In the genomic region with DNA sequence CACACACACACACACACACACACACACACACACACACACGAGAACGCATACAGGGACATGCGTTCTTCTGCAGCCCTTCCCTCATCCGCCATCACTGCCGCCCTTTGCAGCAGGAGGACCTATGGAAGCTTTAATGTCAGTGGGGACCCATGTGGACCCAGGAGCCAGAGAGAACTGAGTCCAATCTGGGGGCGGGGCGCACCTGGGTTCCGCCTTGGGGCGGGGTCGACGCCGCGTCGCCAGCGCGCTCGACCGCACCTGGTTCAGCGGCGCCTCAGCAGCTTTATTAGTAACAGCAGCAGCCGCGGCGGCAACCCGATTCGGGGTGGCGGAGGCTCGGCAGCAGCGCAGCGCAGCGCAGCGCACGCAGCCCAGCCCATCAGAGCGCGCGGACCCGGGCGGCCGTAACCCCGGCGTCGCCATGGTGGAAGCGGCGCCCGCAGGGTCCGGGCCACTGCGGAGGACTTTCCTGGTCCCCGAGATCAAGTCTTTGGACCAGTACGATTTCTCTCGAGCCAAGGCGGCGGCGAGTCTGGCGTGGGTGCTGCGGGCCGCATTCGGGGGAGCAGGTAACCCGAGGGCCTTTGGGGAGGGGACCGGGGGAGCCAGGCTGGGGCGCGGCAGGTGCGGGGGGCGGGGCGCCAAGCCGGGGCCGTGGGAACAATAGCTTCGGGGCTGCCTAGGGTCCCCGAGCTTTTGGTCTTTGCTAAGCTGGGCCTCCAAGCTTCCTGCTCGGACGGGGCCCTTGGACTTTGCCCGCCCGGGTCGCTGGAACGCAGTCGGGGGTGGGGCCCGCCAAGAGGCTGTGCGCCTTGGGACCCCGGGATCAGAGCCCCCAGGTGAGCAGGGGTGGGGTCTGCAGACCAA, we compare ENCODE assay signal across 9 mouse cellular contexts. TPM values are rescaled to one million over a fixed set of nuclear protein-coding genes. Genes with fewer than 3 reads are reported as not detected.
DNase-seq lines count a peak whose midpoint lies in the region; ATAC-seq lines count a peak whose summit lies in the region.
"Had no signal": no experiment of that assay in that cellular context is flagged by ENCODE, and none has a peak within 500 bp of the region (broad histone marks: within the 10 kb centered on the region; RNA-seq: fewer than 3 reads in every experiment).

No protein-coding gene starts in this region.

- no peaks in the 10 kb centered on the region for H3K9me3 ChIP-seq in forebrain, embryonic 13.5 days (replicated peaks)
- H3K9me3 ChIP-seq in intestine, embryonic 15.5 days = no peaks in the 10 kb centered on the region
- H3K9me3 ChIP-seq in stomach, embryonic 15.5 days = no peaks in the 10 kb centered on the region

- intact Hi-C loops in left cerebral cortex, postnatal 4 days (cut with DNase I) = no loop called here

- ATAC-seq in forebrain, embryonic 13.5 days = peak; percentile 81
- peak; percentile 90 for ATAC-seq in intestine, embryonic 15.5 days
- peak; percentile 70 for ATAC-seq in stomach, embryonic 15.5 days (ENCODE audit: insufficient read depth, low FRiP score, low read depth)

- H3K4me2 ChIP-seq in forebrain, embryonic 13.5 days = peak overlapping the region; percentile 87
- H3K4me2 ChIP-seq in intestine, embryonic 15.5 days (replicated peaks) = peak overlapping the region; percentile 86
- peak overlapping the region; percentile 90 for H3K4me2 ChIP-seq in stomach, embryonic 15.5 days

- H3K4me3 ChIP-seq in forebrain, embryonic 13.5 days = peak overlapping the region; percentile 83
- H3K4me3 ChIP-seq in intestine, embryonic 15.5 days (replicated peaks) = peak overlapping the region; percentile 68
- H3K4me3 ChIP-seq in stomach, embryonic 15.5 days (replicated peaks) = peak overlapping the region; percentile 67

- WGBS in forebrain, embryonic 13.5 days = under 1% methylated on average over 76 of the region's 77 CpGs
- under 1% methylated on average over 73 of the region's 77 CpGs for WGBS in intestine, embryonic 15.5 days
- WGBS in stomach, embryonic 15.5 days = under 1% methylated on average over 76 of the region's 77 CpGs

- H3K27ac ChIP-seq in forebrain, embryonic 13.5 days = peak overlapping the region; percentile 81
- H3K27ac ChIP-seq in intestine, embryonic 15.5 days = peak overlapping the region; percentile 88
- peak overlapping the region; percentile 88 for H3K27ac ChIP-seq in stomach, embryonic 15.5 days

- peaks cover 3% of the 10 kb centered on the region; the same call in 1 of the 2 replicates for H3K27me3 ChIP-seq in forebrain, embryonic 13.5 days
- H3K27me3 ChIP-seq in intestine, embryonic 15.5 days (replicated peaks) = no peaks in the 10 kb centered on the region
- no peaks in the 10 kb centered on the region for H3K27me3 ChIP-seq in stomach, embryonic 15.5 days (replicated peaks)

- peak; percentile 43 to 49 for DNase-seq in adrenal gland, adult 18-20 months (ENCODE audit: low spot score in 2 of 2)
- DNase-seq in adrenal gland, postnatal 4 days (ENCODE audit: low spot score in 2 of 2) = no peak
- DNase-seq in c-Kit-positive CD71-positive TER-119-positive erythroid progenitor cells, embryonic 14.5 days (ENCODE audit: low spot score) = peak; percentile 48
- DNase-seq in left cerebral cortex, postnatal 4 days = peak; percentile 69
- peak; percentile 63 for DNase-seq in mesoderm, embryonic 11.5 days (ENCODE audit: low read depth, low spot score)

- H3K4me1 ChIP-seq in forebrain, embryonic 13.5 days = no peaks in the 10 kb centered on the region; the same call in 1 of the 2 replicates
- 0 out of 2 replicates have a peak, but pooled peaks cover 2% of the 10 kb centered on the region for H3K4me1 ChIP-seq in intestine, embryonic 15.5 days (replicated peaks)
- no peaks in the 10 kb centered on the region for H3K4me1 ChIP-seq in stomach, embryonic 15.5 days

- H3K9ac ChIP-seq in forebrain, embryonic 13.5 days = peak overlapping the region; percentile 88
- peak overlapping the region; percentile 76 for H3K9ac ChIP-seq in intestine, embryonic 15.5 days
- peak overlapping the region; percentile 56 for H3K9ac ChIP-seq in stomach, embryonic 15.5 days

- no peaks in the 10 kb centered on the region for H3K36me3 ChIP-seq in forebrain, embryonic 13.5 days (ENCODE audit: poor library complexity, severe bottlenecking)
- no peaks in the 10 kb centered on the region for H3K36me3 ChIP-seq in intestine, embryonic 15.5 days
- no peaks in the 10 kb centered on the region for H3K36me3 ChIP-seq in stomach, embryonic 15.5 days

RNA-seq across cellular contexts. Expression of a gene that starts 0.5 kb away (rescaled TPM):
- total RNA-seq in adrenal gland, adult 18-20 months (2021) = 1 to 10 TPM; 4.1 to 8.0 TPM
- total RNA-seq in adrenal gland, postnatal 4 days (2021) = 10 to 100 TPM; 14.2 to 18.5 TPM
- 19.5 and 19.9 TPM in 2 replicates for polyA plus RNA-seq in forebrain, embryonic 13.5 days (2015; fragmentation: Nextera tagmentation; extraction: Ambion mirVana)
- 21.0 and 24.4 TPM in 2 replicates for polyA plus RNA-seq in intestine, embryonic 15.5 days (2015; fragmentation: Nextera tagmentation; extraction: Ambion mirVana)
- 100 to 1,000 TPM; 109 to 118 TPM for total RNA-seq in left cerebral cortex, postnatal 4 days (2021)
- polyA plus RNA-seq in stomach, embryonic 15.5 days (2015; fragmentation: Nextera tagmentation; extraction: Ambion mirVana) = 16.7 and 17.2 TPM in 2 replicates
- total RNA-seq: neutrophil, adult 5-6 weeks had no signal

RNA-seq across cellular contexts. Expression of a gene that starts 19.8 kb away (rescaled TPM):
- total RNA-seq in adrenal gland, adult 18-20 months (2021) = under 1 TPM in 1 of 2 experiments, not detected in 1; 0.38 TPM
- total RNA-seq in adrenal gland, postnatal 4 days (2021) = under 1 TPM; 0.34 to 0.50 TPM
- 1.6 and 2.3 TPM in 2 replicates for polyA plus RNA-seq in forebrain, embryonic 13.5 days (2015; fragmentation: Nextera tagmentation; extraction: Ambion mirVana)
- polyA plus RNA-seq in intestine, embryonic 15.5 days (2015; fragmentation: Nextera tagmentation; extraction: Ambion mirVana) = 5.0 and 5.1 TPM in 2 replicates
- total RNA-seq in left cerebral cortex, postnatal 4 days (2021) = not detected
- 1.8 and 2.7 TPM in 2 replicates for polyA plus RNA-seq in stomach, embryonic 15.5 days (2015; fragmentation: Nextera tagmentation; extraction: Ambion mirVana)
- total RNA-seq: neutrophil, adult 5-6 weeks had no signal

RNA-seq across cellular contexts. Expression of a gene that starts 33.5 kb away (rescaled TPM):
- 10 to 100 TPM; 34.1 to 39.1 TPM for total RNA-seq in adrenal gland, adult 18-20 months (2021)
- total RNA-seq in adrenal gland, postnatal 4 days (2021) = 10 to 100 TPM; 48.2 to 48.8 TPM
- 64.0 and 72.5 TPM in 2 replicates for polyA plus RNA-seq in forebrain, embryonic 13.5 days (2015; fragmentation: Nextera tagmentation; extraction: Ambion mirVana)
- 45.2 and 50.9 TPM in 2 replicates for polyA plus RNA-seq in intestine, embryonic 15.5 days (2015; fragmentation: Nextera tagmentation; extraction: Ambion mirVana)
- 10 to 100 TPM; 38.5 to 38.8 TPM for total RNA-seq in left cerebral cortex, postnatal 4 days (2021)
- 48.9 and 49.2 TPM in 2 replicates for polyA plus RNA-seq in stomach, embryonic 15.5 days (2015; fragmentation: Nextera tagmentation; extraction: Ambion mirVana)

RNA-seq across cellular contexts. Expression of a gene that starts 33.7 kb away (rescaled TPM):
- total RNA-seq in adrenal gland, adult 18-20 months (2021) = 100 to 1,000 TPM; 117 to 148 TPM
- 10 to 100 TPM; 90.1 to 98.4 TPM for total RNA-seq in adrenal gland, postnatal 4 days (2021)
- polyA plus RNA-seq in forebrain, embryonic 13.5 days (2015; fragmentation: Nextera tagmentation; extraction: Ambion mirVana) = 113 and 138 TPM in 2 replicates
- 89.9 and 93.4 TPM in 2 replicates for polyA plus RNA-seq in intestine, embryonic 15.5 days (2015; fragmentation: Nextera tagmentation; extraction: Ambion mirVana)
- total RNA-seq in left cerebral cortex, postnatal 4 days (2021) = 10 to 100 TPM; 60.0 to 63.3 TPM
- polyA plus RNA-seq in stomach, embryonic 15.5 days (2015; fragmentation: Nextera tagmentation; extraction: Ambion mirVana) = 85.1 and 98.6 TPM in 2 replicates

RNA-seq across cellular contexts. Expression of a gene that starts 37.7 kb away (rescaled TPM):
- not detected for total RNA-seq in adrenal gland, adult 18-20 months (2021)
- total RNA-seq in adrenal gland, postnatal 4 days (2021) = not detected
- 0.17 and 0.35 TPM in 2 replicates for polyA plus RNA-seq in forebrain, embryonic 13.5 days (2015; fragmentation: Nextera tagmentation; extraction: Ambion mirVana)
- polyA plus RNA-seq in intestine, embryonic 15.5 days (2015; fragmentation: Nextera tagmentation; extraction: Ambion mirVana) = 0.10 TPM in 1 of 2 replicates, not detected in the other
- 1 to 10 TPM in 1 of 2 experiments, not detected in 1; 1.0 TPM for total RNA-seq in left cerebral cortex, postnatal 4 days (2021)
- 0.17 TPM in 1 of 2 replicates, not detected in the other for polyA plus RNA-seq in stomach, embryonic 15.5 days (2015; fragmentation: Nextera tagmentation; extraction: Ambion mirVana)
- total RNA-seq: neutrophil, adult 5-6 weeks had no signal

Comparison
In these comparisons a context has a peak if more than half of its experiments do, and no peak if none do; other contexts are left out.
1. DNase-seq: peak in adrenal gland, adult 18-20 months (2 of 2), c-Kit-positive CD71-positive TER-119-positive erythroid progenitor cells, embryonic 14.5 days (single experiment), left cerebral cortex, postnatal 4 days (single experiment) and mesoderm, embryonic 11.5 days (single experiment); none in adrenal gland, postnatal 4 days (0 of 2).
2. RNA of a gene that starts 0.5 kb away (total RNA-seq): 109 to 118 TPM in left cerebral cortex, postnatal 4 days; 14.2 to 18.5 TPM in adrenal gland, postnatal 4 days and 4.1 to 8.0 TPM in adrenal gland, adult 18-20 months; every median in the first group is over 4 times any median in the second.
3. Peak in every context shown above with its lines, with median percentiles within 50 percentile points of each other: ATAC-seq, H3K27ac ChIP-seq, H3K4me2 ChIP-seq, H3K4me3 ChIP-seq and H3K9ac ChIP-seq.